Mouse (Mus musculus): ENCODE measurements around the gene Isg20l2.

DNA sequence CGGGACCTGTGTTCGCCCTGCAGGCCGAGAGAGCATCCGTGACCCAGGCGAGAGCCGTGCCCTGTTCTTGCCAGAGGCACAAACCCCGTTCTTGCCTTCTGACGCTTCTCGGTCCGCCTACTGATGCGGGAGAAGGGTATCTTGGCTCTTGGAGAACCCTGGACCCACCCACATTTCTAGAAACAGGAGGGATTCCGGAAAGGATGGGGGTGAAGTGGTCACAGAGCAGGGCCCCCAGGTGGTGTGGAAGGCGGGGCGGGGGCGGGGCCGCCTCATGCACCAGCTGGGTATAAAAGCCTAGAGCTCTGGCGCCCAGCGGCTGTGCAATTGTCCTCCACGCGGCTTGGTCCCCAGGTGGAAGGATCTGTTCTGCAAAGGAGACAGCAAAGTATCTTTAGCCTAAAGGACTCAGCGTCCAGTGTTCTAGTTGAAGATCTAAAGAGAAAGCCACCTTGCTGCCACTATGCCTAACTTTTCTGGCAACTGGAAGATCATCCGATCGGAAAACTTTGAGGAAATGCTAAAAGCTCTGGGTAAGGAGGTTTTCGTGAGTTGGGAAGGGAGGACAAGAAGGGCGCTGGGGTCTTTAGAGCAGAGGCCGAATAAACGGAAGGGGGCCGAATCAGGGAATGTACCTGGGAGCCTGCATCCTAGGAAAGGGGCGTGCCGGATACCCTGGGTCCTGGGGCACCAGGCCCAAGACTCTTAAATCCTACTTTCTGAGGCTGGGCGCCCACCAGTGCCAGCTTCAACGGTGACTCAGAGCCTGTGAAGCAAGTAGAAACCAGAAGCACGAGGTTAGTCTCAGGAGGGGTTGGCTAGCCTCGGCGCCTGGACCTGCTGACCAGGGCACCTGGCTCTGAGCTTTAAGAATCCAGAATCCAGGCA lies 18.5 kb downstream of the Isg20l2 start, which contains the start of gene Crabp2:
- TF ChIP-seq EP300 (IDR thresholded peaks at IDR 0.05; ENCODE audit: low read depth) = no peak
- TF ChIP-seq CTCF (IDR thresholded peaks at IDR 0.05; ENCODE audit: low read depth) = no peak

Measured in liver, postnatal 0 days (tissue).